Mouse (Mus musculus): ENCODE data around the gene Tmem128.

Gene Tmem128

GRCm38 (mm10) chr5:38260107-38260682, at the start of gene Tmem128:
Gene Tmem128, plus strand, starts transcription at chr5:38260185.
- DNase-seq, result peak; percentile 37 to 61

- peak; percentile 37 to 53 for DNase-seq
Observed at GRCm38 (mm10) chr5:38211691-38212090, 48.3 kb upstream of the Tmem128 start.

GRCm38 (mm10) chr5:38213009-38213408, 47.0 kb upstream of the Tmem128 start:
- DNase-seq, result no peak

- DNase-seq, result no peak
Observed at GRCm38 (mm10) chr5:38219771-38220307, 40.1 kb upstream of the Tmem128 start.

GRCm38 (mm10) chr5:38220328-38220912, 39.6 kb upstream of the Tmem128 start, which contains the start of the genes Zbtb49 and Lyar:
Gene Zbtb49, minus strand, starts transcription at chr5:38220457.
Gene Lyar, plus strand, starts transcription at chr5:38220470.
- peak; percentile 89 to 95 for DNase-seq

GRCm38 (mm10) chr5:38235422-38235821, 24.6 kb upstream of the Tmem128 start:
- DNase-seq, result peak; percentile 27 to 67

- no peak for DNase-seq
Observed at GRCm38 (mm10) chr5:38236627-38237026, 23.4 kb upstream of the Tmem128 start.

GRCm38 (mm10) chr5:38240727-38241472, 19.1 kb upstream of the Tmem128 start:
- no peak for DNase-seq

GRCm38 (mm10) chr5:38241473-38241834, 18.5 kb upstream of the Tmem128 start:
- no peak for DNase-seq

GRCm38 (mm10) chr5:38241966-38242365, 18.0 kb upstream of the Tmem128 start:
- DNase-seq, result no peak

- DNase-seq, result no peak
Observed at GRCm38 (mm10) chr5:38255195-38255594, 4.8 kb upstream of the Tmem128 start.

- DNase-seq, result no peak
Observed at GRCm38 (mm10) chr5:38255644-38256043, 4.3 kb upstream of the Tmem128 start.

- no peak for DNase-seq
Observed at GRCm38 (mm10) chr5:38256551-38256950, 3.4 kb upstream of the Tmem128 start.

GRCm38 (mm10) chr5:38258034-38258772, 1.8 kb upstream of the Tmem128 start:
- no peak for DNase-seq

- no peak for DNase-seq
Observed at GRCm38 (mm10) chr5:38258773-38259146, 1.2 kb upstream of the Tmem128 start.

- DNase-seq, result no peak
Observed at GRCm38 (mm10) chr5:38259455-38260106, 404 bp upstream of the Tmem128 start.

- DNase-seq, result no peak
Observed at GRCm38 (mm10) chr5:38270942-38271341, 11.0 kb downstream of the Tmem128 start.

- no peak for DNase-seq
Observed at GRCm38 (mm10) chr5:38273831-38274230, 13.8 kb downstream of the Tmem128 start.

GRCm38 (mm10) chr5:38275771-38276170, 15.8 kb downstream of the Tmem128 start, which contains the start of gene Otop1:
Gene Otop1, plus strand, starts transcription at chr5:38275972.
- no peak for DNase-seq

- no peak for DNase-seq
Observed at GRCm38 (mm10) chr5:38276451-38276850, 16.5 kb downstream of the Tmem128 start.

GRCm38 (mm10) chr5:38277098-38277866, 17.3 kb downstream of the Tmem128 start:
- no peak for DNase-seq
